Mouse (Mus musculus) heart, embryonic 14.5 days (tissue): Measurements from ENCODE around the gene Sh3bgrl3. TPM values are rescaled to one million over a fixed set of nuclear protein-coding genes. Genes with fewer than 3 reads are reported as not detected.
A peak's percentile ranks its signal among the peaks of the same experiment; 100 is the strongest.

ENCODE experiments used
- ATAC-seq: fragments of 200-750 bp; cut with Nextera tagmentation; 2 replicates; pipeline ENCODE4 v1.8.0; 2017; ENCODE audit warnings: low read depth, moderate TSS enrichment; ENCODE audit not compliant: insufficient number of reproducible peaks, insufficient read depth, low FRiP score
- H3K27ac ChIP-seq, 2 experiments: fragments of 200-500 bp in 1 of 2; fragments of 300-500 bp in 1 of 2; sonication (generic) in 1 of 2; replicated peaks in 1 of 2; 2 replicates each; pipeline ENCODE4 v1.5.1; 2012 to 2014; ENCODE audit warnings: low read depth in 2 of 2, low read length in 2 of 2, control low read depth in 1 of 2, mild to moderate bottlenecking in 1 of 2, mixed read lengths in 1 of 2; ENCODE audit not compliant: control insufficient read depth in 1 of 2, insufficient read depth in 1 of 2
- H3K27me3 ChIP-seq: fragments of 300-500 bp; sonication (generic); 2 replicates; pipeline ENCODE4 v1.6.1; 2014; ENCODE audit warnings: mild to moderate bottlenecking, low read length, control low read depth; ENCODE audit not compliant: control insufficient read depth, insufficient read depth
- H3K36me3 ChIP-seq: fragments of 300-500 bp; sonication (generic); 2 replicates; pipeline ENCODE4 v1.6.1; 2014; ENCODE audit warnings: mild to moderate bottlenecking, control low read depth, low read length, mixed read lengths; ENCODE audit not compliant: control insufficient read depth, insufficient read depth
- H3K4me1 ChIP-seq, 2 experiments: fragments of 200-500 bp in 1 of 2; fragments of 300-500 bp in 1 of 2; sonication (generic) in 1 of 2; 2 replicates each; pipeline ENCODE4 v1.6.1; 2012 to 2014; ENCODE audit warnings: low read length in 2 of 2, control low read depth in 1 of 2, mixed read lengths in 1 of 2; ENCODE audit not compliant: control insufficient read depth in 2 of 2, insufficient read depth in 2 of 2
- H3K4me2 ChIP-seq: fragments of 300-500 bp; sonication (generic); 2 replicates; pipeline ENCODE4 v1.6.1; 2014; ENCODE audit warnings: mild to moderate bottlenecking, low read length
- H3K4me3 ChIP-seq, 2 experiments: fragments of 200-500 bp in 1 of 2; fragments of 300-500 bp in 1 of 2; sonication (generic) in 1 of 2; 2 replicates each; pipeline ENCODE4 v1.5.1; 2012 to 2014; ENCODE audit warnings: low read length in 2 of 2, mild to moderate bottlenecking in 2 of 2, control low read depth in 1 of 2, low read depth in 1 of 2, moderate library complexity in 1 of 2; ENCODE audit not compliant: control insufficient read depth in 1 of 2, insufficient read depth in 1 of 2
- H3K9ac ChIP-seq: fragments of 300-500 bp; sonication (generic); 2 replicates; pipeline ENCODE4 v1.6.1; 2014; ENCODE audit warnings: mild to moderate bottlenecking, low read length
- H3K9me3 ChIP-seq: fragments of 300-500 bp; sonication (generic); 2 replicates; pipeline ENCODE4 v1.6.1; 2016; ENCODE audit warnings: low read length, control low read depth; ENCODE audit not compliant: control insufficient read depth
- WGBS: fragments of 180-500 bp; shearing (Covaris S2); extraction: QIAGEN DNeasy Blood & Tissue Kit; methylation state at CpG from one replicate; pipeline ENCODE4 v1.1.7; 2014; 5-methylcytosine and 5-hydroxymethylcytosine counted together
- polyA plus RNA-seq: library from polyadenylated mRNA; unstranded; fragments of >200 nt; fragmentation: Nextera tagmentation; extraction: Ambion mirVana; gene quantifications from 2 replicates; pipeline ENCODE4 v1.2.1, GENCODE M21; 2014

Gene Sh3bgrl3
- polyA plus RNA-seq, 1 experiment from 2014 or later = 209 TPM

GRCm38 (mm10) chr4:134158774-134159173 lies 30.2 kb upstream of the Sh3bgrl3 start:
- 0 out of 2 replicates have a peak, but pooled peaks cover 9% of the 10 kb centered on the region for H3K36me3 ChIP-seq
- 86% methylated on average over 6 of the region's 6 CpGs for WGBS
- no peaks in the 10 kb centered on the region for H3K27me3 ChIP-seq
- no peak overlapping the region for H3K4me3 ChIP-seq
- no peak overlapping the region for H3K9ac ChIP-seq
- H3K4me1 ChIP-seq = peaks cover 5 to 19% of the 10 kb centered on the region in 2 experiments
- no peak overlapping the region for H3K4me2 ChIP-seq
- no peaks in the 10 kb centered on the region for H3K9me3 ChIP-seq
- no peak overlapping the region for H3K27ac ChIP-seq
- no peak for ATAC-seq

- no peak for ATAC-seq
- no peak overlapping the region for H3K4me2 ChIP-seq
- no peak overlapping the region for H3K9ac ChIP-seq
- H3K4me1 ChIP-seq = peaks cover 5 to 19% of the 10 kb centered on the region in 2 experiments
- H3K27ac ChIP-seq = peak overlapping the region in 1 of 2 experiments; percentile 75; a peak in 2 of 4 replicates
- WGBS = 61% methylated on average over 2 of the region's 2 CpGs
- H3K9me3 ChIP-seq = no peaks in the 10 kb centered on the region
- no peak overlapping the region for H3K4me3 ChIP-seq
- H3K27me3 ChIP-seq = no peaks in the 10 kb centered on the region
- H3K36me3 ChIP-seq = peaks cover 19% of the 10 kb centered on the region; the same call in 1 of the 2 replicates
Observed at GRCm38 (mm10) chr4:134157558-134157957, 29.0 kb upstream of the Sh3bgrl3 start.

- H3K9ac ChIP-seq = no peak overlapping the region
- peak; percentile 81; the same call in 1 of the 2 replicates for ATAC-seq
- peak overlapping the region; percentile 14 to 75; a peak in 3 of 4 replicates for H3K27ac ChIP-seq
- H3K9me3 ChIP-seq = no peaks in the 10 kb centered on the region
- no peaks in the 10 kb centered on the region for H3K27me3 ChIP-seq
- no peak overlapping the region for H3K4me3 ChIP-seq
- H3K4me1 ChIP-seq = peaks cover 5 to 19% of the 10 kb centered on the region in 2 experiments
- WGBS = 14% methylated on average over 8 of the region's 8 CpGs
- H3K36me3 ChIP-seq = peaks cover 22% of the 10 kb centered on the region
- peak overlapping the region; percentile 34 for H3K4me2 ChIP-seq
Observed at GRCm38 (mm10) chr4:134156744-134157143, 28.2 kb upstream of the Sh3bgrl3 start.

GRCm38 (mm10) chr4:134155961-134156465 lies 27.4 kb upstream of the Sh3bgrl3 start:
- no peak for ATAC-seq
- peaks cover 5 to 19% of the 10 kb centered on the region in 2 experiments for H3K4me1 ChIP-seq
- H3K4me3 ChIP-seq = no peak overlapping the region
- peak overlapping the region; percentile 27; the same call in 1 of the 2 replicates for H3K9ac ChIP-seq
- H3K27me3 ChIP-seq = no peaks in the 10 kb centered on the region
- WGBS = 75% methylated on average over 10 of the region's 10 CpGs
- no peaks in the 10 kb centered on the region for H3K9me3 ChIP-seq
- peak overlapping the region; percentile 34; the same call in 1 of the 2 replicates for H3K4me2 ChIP-seq
- H3K36me3 ChIP-seq = peaks cover 29% of the 10 kb centered on the region
- peak overlapping the region; percentile 54 to 75; a peak in 3 of 4 replicates for H3K27ac ChIP-seq

- H3K4me2 ChIP-seq = no peak overlapping the region
- no peak for ATAC-seq
- peaks cover 34% of the 10 kb centered on the region for H3K36me3 ChIP-seq
- H3K9ac ChIP-seq = no peak overlapping the region
- no peaks in the 10 kb centered on the region for H3K9me3 ChIP-seq
- no peaks in the 10 kb centered on the region for H3K27me3 ChIP-seq
- H3K4me3 ChIP-seq = no peak overlapping the region
- H3K27ac ChIP-seq = no peak overlapping the region
- H3K4me1 ChIP-seq = peaks cover 5 to 19% of the 10 kb centered on the region in 2 experiments
- WGBS = 90% methylated on average over 6 of the region's 6 CpGs
Observed at GRCm38 (mm10) chr4:134155531-134155930, 26.9 kb upstream of the Sh3bgrl3 start.

- H3K27ac ChIP-seq = no peak overlapping the region
- WGBS = 96% methylated on average over 3 of the region's 3 CpGs
Observed at GRCm38 (mm10) chr4:134154354-134154753, 25.8 kb upstream of the Sh3bgrl3 start.

GRCm38 (mm10) chr4:134153656-134154055 lies 25.1 kb upstream of the Sh3bgrl3 start:
- H3K9me3 ChIP-seq = no peaks in the 10 kb centered on the region
- H3K9ac ChIP-seq = no peak overlapping the region
- peaks cover 3 to 14% of the 10 kb centered on the region in 2 experiments for H3K4me1 ChIP-seq
- no peak overlapping the region for H3K27ac ChIP-seq
- no peaks in the 10 kb centered on the region for H3K27me3 ChIP-seq
- H3K4me2 ChIP-seq = no peak overlapping the region
- peaks cover 52% of the 10 kb centered on the region for H3K36me3 ChIP-seq
- WGBS = 88% methylated on average over 3 of the region's 3 CpGs
- no peak for ATAC-seq
- H3K4me3 ChIP-seq = no peak overlapping the region

More at GRCm38 (mm10) chr4:134154354-134154753, 25.8 kb upstream of the Sh3bgrl3 start:
- Histone ChIP-seq H3K4me3 (no peak overlapping the region), H3K4me2 (no peak overlapping the region), H3K4me1 (peaks cover 5 to 19% of the 10 kb centered on the region in 2 experiments), H3K9me3 (no peaks in the 10 kb centered on the region), H3K36me3 (peaks cover 45% of the 10 kb centered on the region), H3K27me3 (no peaks in the 10 kb centered on the region), H3K9ac (no peak overlapping the region)
- ATAC-seq = no peak

GRCm38 (mm10) chr4:134152112-134152511 lies 23.5 kb upstream of the Sh3bgrl3 start:
- WGBS = 81% methylated on average over 3 of the region's 3 CpGs
- no peak overlapping the region for H3K27ac ChIP-seq

More at GRCm38 (mm10) chr4:134152112-134152511, 23.5 kb upstream of the Sh3bgrl3 start:
- Histone ChIP-seq H3K4me2 (no peak overlapping the region), H3K4me1 (peaks cover 3 to 9% of the 10 kb centered on the region in 2 experiments), H3K9me3 (no peaks in the 10 kb centered on the region), H3K9ac (no peak overlapping the region), H3K36me3 (peaks cover 67% of the 10 kb centered on the region), H3K27me3 (no peaks in the 10 kb centered on the region), H3K4me3 (no peak overlapping the region)
- no peak for ATAC-seq
